Mouse (Mus musculus) forebrain, embryonic 10.5 days (tissue): Measurements from ENCODE around the gene Otos. TPM values are rescaled to one million over a fixed set of nuclear protein-coding genes. Genes with fewer than 3 reads are reported as not detected.

ENCODE experiments used
- DNase-seq: peaks from one replicate; pipeline ENCODE4 v3.0.0-alpha.2; 2017; ENCODE audit warnings: low spot score; ENCODE audit errors: extremely low spot score
- H3K27ac ChIP-seq: fragments of 300-500 bp; sonication (generic); 2 replicates; pipeline ENCODE4 v1.5.1; 2016; ENCODE audit warnings: mild to moderate bottlenecking
- H3K27me3 ChIP-seq: fragments of 300-500 bp; sonication (generic); 2 replicates; pipeline ENCODE4 v1.6.1; 2016; ENCODE audit warnings: mild to moderate bottlenecking; ENCODE audit not compliant: poor library complexity, severe bottlenecking
- H3K36me3 ChIP-seq: fragments of 300-500 bp; sonication (generic); replicated peaks from 2 replicates; pipeline ENCODE4 v1.6.1; 2016; ENCODE audit warnings: mild to moderate bottlenecking, moderate library complexity
- H3K4me1 ChIP-seq: fragments of 300-500 bp; sonication (generic); 2 replicates; pipeline ENCODE4 v1.6.1; 2016
- H3K4me3 ChIP-seq: fragments of 300-500 bp; sonication (generic); 2 replicates; pipeline ENCODE4 v1.5.1; 2016; ENCODE audit warnings: mild to moderate bottlenecking, moderate library complexity
- H3K9me3 ChIP-seq: fragments of 300-500 bp; sonication (generic); 2 replicates; pipeline ENCODE4 v1.6.1; 2016; ENCODE audit warnings: mild to moderate bottlenecking, moderate library complexity
- WGBS: fragments of 180-500 bp; shearing (Covaris S2); methylation state at CpG from one replicate; pipeline ENCODE4 v1.1.7; 2016; 5-methylcytosine and 5-hydroxymethylcytosine counted together
- polyA plus RNA-seq: library from polyadenylated mRNA; unstranded; fragments of >200 nt; fragmentation: Nextera tagmentation; extraction: Ambion mirVana; gene quantifications from 2 replicates; pipeline ENCODE4 v1.2.1, GENCODE M21; 2016

Otos gene
- polyA plus RNA-seq, 1 experiment from 2014 or later, result 0.25 TPM

GRCm38 (mm10) chr1:92643691-92644090 is 5.0 kb downstream of the Otos start:
- no peaks in the 10 kb centered on the region for H3K9me3 ChIP-seq
- H3K4me1 ChIP-seq, result peaks cover 39% of the 10 kb centered on the region
- peaks cover 18% of the 10 kb centered on the region; the same call in 1 of the 2 replicates for H3K27me3 ChIP-seq
- H3K27ac ChIP-seq, result no peak overlapping the region
- DNase-seq, result no peak
- H3K36me3 ChIP-seq, result peaks cover 8% of the 10 kb centered on the region
- no peak overlapping the region for H3K4me3 ChIP-seq
- 85% methylated on average over 4 of the region's 4 CpGs for WGBS

GRCm38 (mm10) chr1:92641514-92642272 is 6.9 kb downstream of the Otos start, which contains the start of gene Cops9:
TSS of gene Cops9 (minus strand) at chr1:92641985.
- Histone ChIP-seq H3K27me3 (peaks cover 13% of the 10 kb centered on the region; the same call in 1 of the 2 replicates), H3K9me3 (no peaks in the 10 kb centered on the region), H3K4me3 (peak within 1 kb of the TSS; percentile 96), H3K4me1 (peaks cover 27% of the 10 kb centered on the region), H3K27ac (peak within 1 kb of the TSS; percentile 91), H3K36me3 (peaks cover 28% of the 10 kb centered on the region)
- WGBS, result 2% methylated on average over 50 of the region's 50 CpGs
- DNase-seq, result peak; percentile 92

GRCm38 (mm10) chr1:92640393-92640792 is 8.2 kb downstream of the Otos start:
- Histone ChIP-seq H3K27ac (no peak overlapping the region), H3K27me3 (0 out of 2 replicates have a peak, but pooled peaks cover 1% of the 10 kb centered on the region), H3K4me3 (peak overlapping the region; percentile 96), H3K36me3 (peaks cover 41% of the 10 kb centered on the region), H3K4me1 (peaks cover 27% of the 10 kb centered on the region), H3K9me3 (no peaks in the 10 kb centered on the region)
- WGBS, result 89% methylated on average over 6 of the region's 6 CpGs
- DNase-seq, result no peak

GRCm38 (mm10) chr1:92638736-92639135 is 9.9 kb downstream of the Otos start:
- DNase-seq, result no peak
- Histone ChIP-seq H3K9me3 (no peaks in the 10 kb centered on the region), H3K4me3 (no peak overlapping the region), H3K36me3 (peaks cover 46% of the 10 kb centered on the region), H3K27ac (no peak overlapping the region), H3K27me3 (no peaks in the 10 kb centered on the region), H3K4me1 (peaks cover 36% of the 10 kb centered on the region)
- 93% methylated on average over 4 of the region's 4 CpGs for WGBS

- Histone ChIP-seq H3K27me3 (no peaks in the 10 kb centered on the region), H3K27ac (no peak overlapping the region), H3K4me1 (peaks cover 36% of the 10 kb centered on the region), H3K4me3 (no peak overlapping the region), H3K9me3 (no peaks in the 10 kb centered on the region), H3K36me3 (peaks cover 46% of the 10 kb centered on the region)
- no peak for DNase-seq
- WGBS, result 96% methylated on average over 3 of the region's 3 CpGs
These were observed 10.5 kb downstream of the Otos start for GRCm38 (mm10) chr1:92638181-92638580.

GRCm38 (mm10) chr1:92637501-92638172 is 11.0 kb downstream of the Otos start:
- Histone ChIP-seq H3K27ac (no peak overlapping the region), H3K27me3 (no peaks in the 10 kb centered on the region), H3K4me1 (peaks cover 32% of the 10 kb centered on the region), H3K36me3 (peaks cover 46% of the 10 kb centered on the region), H3K4me3 (no peak overlapping the region), H3K9me3 (no peaks in the 10 kb centered on the region)
- DNase-seq, result no peak
- 95% methylated on average over 15 of the region's 15 CpGs for WGBS

- Histone ChIP-seq H3K36me3 (peaks cover 46% of the 10 kb centered on the region), H3K27ac (no peak overlapping the region), H3K9me3 (no peaks in the 10 kb centered on the region), H3K27me3 (no peaks in the 10 kb centered on the region), H3K4me3 (no peak overlapping the region), H3K4me1 (peaks cover 27% of the 10 kb centered on the region)
- no peak for DNase-seq
- WGBS, result 94% methylated on average over 11 of the region's 11 CpGs
These were observed 12.0 kb downstream of the Otos start for GRCm38 (mm10) chr1:92636676-92637075.

- Histone ChIP-seq H3K4me3 (no peak overlapping the region), H3K9me3 (no peaks in the 10 kb centered on the region), H3K36me3 (peaks cover 46% of the 10 kb centered on the region), H3K27ac (no peak overlapping the region), H3K27me3 (no peaks in the 10 kb centered on the region), H3K4me1 (peaks cover 24% of the 10 kb centered on the region)
- 87% methylated on average over 8 of the region's 8 CpGs for WGBS
- DNase-seq, result no peak
These were observed 12.6 kb downstream of the Otos start for GRCm38 (mm10) chr1:92636015-92636414.

- peaks cover 15% of the 10 kb centered on the region for H3K4me1 ChIP-seq
- H3K4me3 ChIP-seq, result no peak overlapping the region
- peaks cover 46% of the 10 kb centered on the region for H3K36me3 ChIP-seq
- H3K27ac ChIP-seq, result peak overlapping the region; percentile 33
- WGBS, result 69% methylated on average over 4 of the region's 4 CpGs
- H3K9me3 ChIP-seq, result no peaks in the 10 kb centered on the region
- no peaks in the 10 kb centered on the region for H3K27me3 ChIP-seq
- no peak for DNase-seq
These were observed 13.6 kb downstream of the Otos start for GRCm38 (mm10) chr1:92634976-92635599.

- Histone ChIP-seq H3K4me3 (no peak overlapping the region), H3K36me3 (peaks cover 46% of the 10 kb centered on the region), H3K27ac (peak overlapping the region; percentile 33; the same call in 1 of the 2 replicates), H3K9me3 (no peaks in the 10 kb centered on the region), H3K27me3 (no peaks in the 10 kb centered on the region), H3K4me1 (peaks cover 12% of the 10 kb centered on the region)
- no peak for DNase-seq
- WGBS, result 70% methylated on average over 1 of the region's 1 CpGs
These were observed 14.1 kb downstream of the Otos start for GRCm38 (mm10) chr1:92634569-92634968.

GRCm38 (mm10) chr1:92633726-92634125 is 14.9 kb downstream of the Otos start:
- Histone ChIP-seq H3K4me1 (peaks cover 12% of the 10 kb centered on the region), H3K27ac (no peak overlapping the region), H3K9me3 (no peaks in the 10 kb centered on the region), H3K36me3 (peaks cover 39% of the 10 kb centered on the region), H3K27me3 (no peaks in the 10 kb centered on the region), H3K4me3 (no peak overlapping the region)
- no peak for DNase-seq
- 90% methylated on average over 8 of the region's 8 CpGs for WGBS

GRCm38 (mm10) chr1:92632948-92633347 is 15.7 kb downstream of the Otos start:
- Histone ChIP-seq H3K4me3 (no peak overlapping the region), H3K27me3 (no peaks in the 10 kb centered on the region), H3K4me1 (peaks cover 12% of the 10 kb centered on the region), H3K9me3 (no peaks in the 10 kb centered on the region), H3K27ac (no peak overlapping the region), H3K36me3 (peaks cover 31% of the 10 kb centered on the region)
- 70% methylated on average over 6 of the region's 6 CpGs for WGBS
- no peak for DNase-seq

- 68% methylated on average over 5 of the region's 5 CpGs for WGBS
These were observed 16.4 kb downstream of the Otos start for GRCm38 (mm10) chr1:92632196-92632595.

More at GRCm38 (mm10) chr1:92632196-92632595, 16.4 kb downstream of the Otos start:
- no peak overlapping the region for H3K4me3 ChIP-seq
- no peaks in the 10 kb centered on the region for H3K27me3 ChIP-seq
- DNase-seq, result no peak
- no peak overlapping the region for H3K27ac ChIP-seq
- H3K9me3 ChIP-seq, result no peaks in the 10 kb centered on the region
- H3K4me1 ChIP-seq, result peaks cover 12% of the 10 kb centered on the region
- H3K36me3 ChIP-seq, result peaks cover 23% of the 10 kb centered on the region
